Comparison of ENCODE assay signal across 7 mouse cellular contexts in the genomic region with DNA sequence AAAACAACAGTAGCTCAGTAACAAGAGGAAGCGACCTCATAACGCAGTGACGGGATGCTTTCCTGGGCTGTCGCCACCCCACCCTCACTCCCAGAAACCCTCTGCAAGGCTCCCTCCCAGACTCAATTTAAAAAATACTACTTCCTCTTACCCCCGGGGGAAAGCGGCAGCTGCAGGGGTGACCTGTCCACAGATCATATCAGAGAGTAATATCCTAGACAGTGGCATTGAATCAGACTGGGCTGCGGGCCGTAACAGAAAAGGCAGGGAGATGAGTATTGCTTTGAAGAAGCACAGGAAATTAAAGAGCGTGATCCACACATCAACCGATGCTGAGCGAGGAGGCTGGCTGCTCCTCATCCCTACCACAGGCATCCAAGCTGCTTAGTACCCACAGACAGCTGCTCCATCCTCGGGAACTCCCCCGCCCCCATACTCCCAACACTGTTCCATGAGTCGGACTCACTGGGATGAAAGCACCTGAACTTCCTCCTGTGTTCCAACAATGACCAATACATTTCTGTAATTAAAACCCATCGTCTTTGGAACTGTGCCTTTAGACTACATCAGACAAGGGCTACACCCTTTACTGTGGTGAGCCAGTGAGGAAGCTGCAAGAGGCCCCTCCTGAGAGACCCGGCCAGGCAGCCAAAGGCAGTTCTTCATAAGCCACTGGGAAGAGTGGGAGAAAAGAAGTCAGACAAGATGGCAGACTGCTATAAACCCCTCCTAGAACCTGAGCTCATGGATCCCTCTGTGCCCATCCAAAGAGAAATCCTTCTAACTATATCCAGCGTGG.
A peak's percentile ranks its signal among the peaks of the same experiment; 100 is the strongest.
DNase-seq lines count a peak whose midpoint lies in the region; ATAC-seq and TF ChIP-seq lines count a peak whose summit lies in the region.

No protein-coding gene starts in this region.

- peak; percentile 38 to 39 for DNase-seq in spleen, adult 18-20 months
- no peak for DNase-seq in spleen, adult 12 weeks (ENCODE audit: low spot score)
- no peak for DNase-seq in limb, embryonic 14.5 days (ENCODE audit: low spot score)
- DNase-seq in right cerebral cortex, postnatal 14 days: peak; percentile 25
- DNase-seq in adrenal gland, adult 2 months: no peak

- no peak overlapping the region for H3K4me2 ChIP-seq in heart, embryonic 11.5 days
- H3K4me2 ChIP-seq in limb, embryonic 14.5 days (replicated peaks; ENCODE audit: low read depth, low read length, severe bottlenecking): no peak overlapping the region

- H3K27ac ChIP-seq in brown adipose tissue, adult 24 weeks (replicated peaks; ENCODE audit: low read depth, low read length): peak overlapping the region; percentile 73
- H3K27ac ChIP-seq in heart, embryonic 11.5 days (ENCODE audit: low read depth, low read length): peak overlapping the region; percentile 30
- no peak overlapping the region for H3K27ac ChIP-seq in limb, embryonic 14.5 days (replicated peaks; ENCODE audit: low read depth, low read length)

- ATAC-seq in heart, embryonic 11.5 days (replicated peaks; ENCODE audit: insufficient number of reproducible peaks, low FRiP score, low TSS enrichment): no peak
- ATAC-seq in limb, embryonic 14.5 days (ENCODE audit: low FRiP score, low read depth): 0 out of 2 replicates have a peak, but pooled peaks have one; percentile 7

- H3K4me1 ChIP-seq in brown adipose tissue, adult 24 weeks (ENCODE audit: control insufficient read depth, insufficient read depth, insufficient read length, low read length): peaks cover 9% of the 10 kb centered on the region; the same call in 1 of the 2 replicates
- peaks cover 71% of the 10 kb centered on the region for H3K4me1 ChIP-seq in heart, embryonic 11.5 days (ENCODE audit: control insufficient read depth, insufficient read depth, low read length)
- H3K4me1 ChIP-seq in limb, embryonic 14.5 days (ENCODE audit: control insufficient read depth, insufficient read depth, low read length): peaks cover 32% of the 10 kb centered on the region

- WGBS in heart, embryonic 11.5 days (ENCODE audit: insufficient replicate concordance): 60% methylated on average over 17 of the region's 17 CpGs
- 28% methylated on average over 17 of the region's 17 CpGs for WGBS in limb, embryonic 14.5 days

- H3K4me3 ChIP-seq in brown adipose tissue, adult 24 weeks (ENCODE audit: insufficient read depth, low read depth, low read length): peak overlapping the region; percentile 38; the same call in 1 of the 2 replicates
- no peak overlapping the region for H3K4me3 ChIP-seq in heart, embryonic 11.5 days (ENCODE audit: low read depth, low read length)
- no peak overlapping the region for H3K4me3 ChIP-seq in limb, embryonic 14.5 days (replicated peaks; ENCODE audit: low read length)

- no peaks in the 10 kb centered on the region for H3K9me3 ChIP-seq in heart, embryonic 11.5 days (replicated peaks; ENCODE audit: control insufficient read depth, low read length)
- H3K9me3 ChIP-seq in limb, embryonic 14.5 days (ENCODE audit: control insufficient read depth, low read length): no peaks in the 10 kb centered on the region

- no peak for TF ChIP-seq POLR2A in limb, embryonic 14.5 days (IDR thresholded peaks at IDR 0.05; ENCODE audit: borderline replicate concordance, extremely low read depth, insufficient read depth, insufficient read length)

- no peak overlapping the region for H3K9ac ChIP-seq in heart, embryonic 11.5 days (ENCODE audit: low read depth, low read length)
- no peak overlapping the region; the same call in 1 of the 2 replicates for H3K9ac ChIP-seq in limb, embryonic 14.5 days (ENCODE audit: low read depth, low read length, severe bottlenecking)

- peaks cover 6% of the 10 kb centered on the region; the same call in 1 of the 2 replicates for H3K36me3 ChIP-seq in heart, embryonic 11.5 days (ENCODE audit: control insufficient read depth, insufficient read depth, low read length)
- 0 out of 2 replicates have a peak, but pooled peaks cover 4% of the 10 kb centered on the region for H3K36me3 ChIP-seq in limb, embryonic 14.5 days (ENCODE audit: control insufficient read depth, insufficient read depth, low read length)

- no peaks in the 10 kb centered on the region for H3K27me3 ChIP-seq in heart, embryonic 11.5 days (ENCODE audit: control insufficient read depth, insufficient read depth, low read length)
- H3K27me3 ChIP-seq in limb, embryonic 14.5 days (ENCODE audit: control insufficient read depth, insufficient read depth, low read length): no peaks in the 10 kb centered on the region

Comparison
In these comparisons a context has a peak if more than half of its experiments do, and no peak if none do; other contexts are left out.
1. DNase-seq: peak in spleen, adult 18-20 months (2 of 2) and right cerebral cortex, postnatal 14 days (single experiment); none in spleen, adult 12 weeks (single experiment), limb, embryonic 14.5 days (single experiment) and adrenal gland, adult 2 months (single experiment).